11 mouse cellular contexts compared by ENCODE assay signal in the genomic region with DNA sequence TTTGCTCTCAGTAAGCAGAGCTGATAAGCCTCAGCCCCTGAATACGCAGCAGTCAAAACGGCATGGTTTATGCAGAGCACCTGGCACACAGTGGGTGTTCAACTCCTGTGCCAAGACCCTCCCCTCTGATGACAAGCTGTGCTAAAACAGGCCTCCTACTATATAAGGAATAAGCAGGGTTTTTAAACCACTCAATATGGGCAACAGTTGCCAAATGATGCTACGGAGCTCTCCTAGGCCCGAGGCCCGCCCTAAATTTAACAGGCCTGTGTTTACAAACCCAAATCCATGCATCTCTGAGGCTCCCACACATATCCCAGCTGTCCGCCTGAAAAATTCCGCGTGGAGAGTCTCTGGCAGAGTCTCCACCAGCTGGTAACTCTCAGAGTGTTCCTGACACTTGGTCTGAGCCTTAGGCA. TPM values are rescaled to one million over a fixed set of nuclear protein-coding genes. Genes with fewer than 3 reads are reported as not detected.
DNase-seq lines count a peak whose midpoint lies in the region; ATAC-seq lines count a peak whose summit lies in the region.
"Had no signal": no experiment of that assay in that cellular context is flagged by ENCODE, and none has a peak within 500 bp of the region (broad histone marks: within the 10 kb centered on the region; RNA-seq: fewer than 3 reads in every experiment).

No protein-coding gene starts in this region.

- no peak overlapping the region for H3K4me2 ChIP-seq in embryonic facial prominence, embryonic 14.5 days (ENCODE audit: low read depth, low read length)
- H3K4me2 ChIP-seq in midbrain, embryonic 14.5 days (ENCODE audit: low read length), result no peak overlapping the region
- H3K4me2 ChIP-seq: embryonic facial prominence, embryonic 15.5 days had no signal

- no peak for ATAC-seq in embryonic facial prominence, embryonic 14.5 days (ENCODE audit: low read depth)
- no peak for ATAC-seq in monocyte, adult 5-6 weeks (replicated peaks; ENCODE audit: insufficient number of reproducible peaks, low FRiP score, low TSS enrichment, poor library complexity, severe bottlenecking)
- no peak for ATAC-seq in midbrain, embryonic 14.5 days (ENCODE audit: low FRiP score, low TSS enrichment)

- WGBS in embryonic facial prominence, embryonic 14.5 days, result 67% methylated on average over 8 of the region's 8 CpGs
- 86% methylated on average over 8 of the region's 8 CpGs for WGBS in embryonic facial prominence, embryonic 10.5 days
- 86% methylated on average over 8 of the region's 8 CpGs for WGBS in midbrain, embryonic 14.5 days

- H3K36me3 ChIP-seq in embryonic facial prominence, embryonic 14.5 days (ENCODE audit: control insufficient read depth, insufficient read depth, low read length), result no peaks in the 10 kb centered on the region
- H3K36me3 ChIP-seq in embryonic facial prominence, embryonic 10.5 days (replicated peaks), result no peaks in the 10 kb centered on the region
- no peaks in the 10 kb centered on the region for H3K36me3 ChIP-seq in midbrain, embryonic 14.5 days (ENCODE audit: control insufficient read depth, insufficient read depth, low read length)
- H3K36me3 ChIP-seq: embryonic facial prominence, embryonic 15.5 days; midbrain, embryonic 10.5 days had no signal

- H3K27me3 ChIP-seq in embryonic facial prominence, embryonic 14.5 days (replicated peaks; ENCODE audit: control insufficient read depth, insufficient read depth, low read length), result no peaks in the 10 kb centered on the region
- no peaks in the 10 kb centered on the region for H3K27me3 ChIP-seq in embryonic facial prominence, embryonic 10.5 days (replicated peaks; ENCODE audit: low read depth, poor library complexity, severe bottlenecking)
- H3K27me3 ChIP-seq in midbrain, embryonic 14.5 days (ENCODE audit: control insufficient read depth, insufficient read depth, low read length), result no peaks in the 10 kb centered on the region
- H3K27me3 ChIP-seq: embryonic facial prominence, embryonic 15.5 days had no signal

- H3K9me3 ChIP-seq in embryonic facial prominence, embryonic 14.5 days (ENCODE audit: control insufficient read depth, low read length), result no peaks in the 10 kb centered on the region
- H3K9me3 ChIP-seq in embryonic facial prominence, embryonic 10.5 days, result no peaks in the 10 kb centered on the region
- H3K9me3 ChIP-seq in midbrain, embryonic 14.5 days (ENCODE audit: control insufficient read depth, low read length), result no peaks in the 10 kb centered on the region
- H3K9me3 ChIP-seq: embryonic facial prominence, embryonic 15.5 days; midbrain, embryonic 10.5 days had no signal

- DNase-seq in embryonic facial prominence, embryonic 14.5 days (ENCODE audit: low spot score), result peak; percentile 26
- DNase-seq in embryonic facial prominence, embryonic 10.5 days (ENCODE audit: low spot score), result no peak
- peak; percentile 54 for DNase-seq in cerebellum, adult 8-10 months
- peak; percentile 54 for DNase-seq in layer of hippocampus, adult 9-10 months (ENCODE audit: low spot score)
- peak; percentile 66 to 70 for DNase-seq in right cerebral cortex, postnatal 36 days (ENCODE audit: low spot score in 2 of 2)
- DNase-seq in midbrain, embryonic 14.5 days, result no peak
- DNase-seq in adrenal gland, adult 18-20 months (ENCODE audit: low spot score in 2 of 2), result no peak
- DNase-seq: kidney, adult 9 months had no signal

- H3K9ac ChIP-seq in embryonic facial prominence, embryonic 14.5 days (ENCODE audit: low read depth, low read length), result no peak overlapping the region
- no peak overlapping the region for H3K9ac ChIP-seq in midbrain, embryonic 14.5 days (replicated peaks; ENCODE audit: low read length)
- H3K9ac ChIP-seq: embryonic facial prominence, embryonic 15.5 days had no signal

- no peaks in the 10 kb centered on the region for H3K4me1 ChIP-seq in embryonic facial prominence, embryonic 14.5 days (ENCODE audit: control insufficient read depth, insufficient read depth, low read length)
- H3K4me1 ChIP-seq in embryonic facial prominence, embryonic 10.5 days, result no peaks in the 10 kb centered on the region
- no peaks in the 10 kb centered on the region for H3K4me1 ChIP-seq in midbrain, embryonic 14.5 days (ENCODE audit: control insufficient read depth, insufficient read depth, low read length)
- H3K4me1 ChIP-seq: embryonic facial prominence, embryonic 15.5 days; midbrain, embryonic 10.5 days had no signal

- H3K4me3 ChIP-seq in embryonic facial prominence, embryonic 14.5 days (ENCODE audit: low read depth, low read length), result no peak overlapping the region
- no peak overlapping the region for H3K4me3 ChIP-seq in embryonic facial prominence, embryonic 10.5 days
- H3K4me3 ChIP-seq in midbrain, embryonic 14.5 days (replicated peaks; ENCODE audit: low read depth, low read length), result no peak overlapping the region
- H3K4me3 ChIP-seq: embryonic facial prominence, embryonic 15.5 days; midbrain, embryonic 10.5 days had no signal

- no peak overlapping the region for H3K27ac ChIP-seq in embryonic facial prominence, embryonic 14.5 days (replicated peaks; ENCODE audit: low read depth, low read length)
- no peak overlapping the region for H3K27ac ChIP-seq in embryonic facial prominence, embryonic 10.5 days (replicated peaks)
- no peak overlapping the region for H3K27ac ChIP-seq in midbrain, embryonic 14.5 days (replicated peaks; ENCODE audit: low read depth, low read length)
- H3K27ac ChIP-seq: embryonic facial prominence, embryonic 15.5 days; midbrain, embryonic 10.5 days had no signal

RNA-seq across cellular contexts. Expression of gene Ntrk3, which starts 19.6 kb away (rescaled TPM):
- polyA plus RNA-seq in embryonic facial prominence, embryonic 14.5 days (2014; fragmentation: Nextera tagmentation; extraction: Ambion mirVana), result 8.2 and 10.5 TPM in 2 replicates
- 1.8 and 1.9 TPM in 2 replicates for polyA plus RNA-seq in embryonic facial prominence, embryonic 10.5 days (2016; fragmentation: Nextera tagmentation; extraction: Ambion mirVana)
- 0.21 to 7.4 TPM (median 0.76 TPM) in 3 replicates for total RNA-seq in monocyte, adult 5-6 weeks (2017)
- 27.0 and 27.1 TPM in 2 replicates for polyA plus RNA-seq in midbrain, embryonic 14.5 days (2014; fragmentation: Nextera tagmentation; extraction: Ambion mirVana)
- 10 to 100 TPM; 27.1 to 57.3 TPM for total RNA-seq in adrenal gland, adult 18-20 months (2021)

Comparison
In these comparisons a context has a peak if more than half of its experiments do, and no peak if none do; other contexts are left out.
1. DNase-seq: peak in embryonic facial prominence, embryonic 14.5 days (single experiment), cerebellum, adult 8-10 months (single experiment), layer of hippocampus, adult 9-10 months (single experiment) and right cerebral cortex, postnatal 36 days (2 of 2); none in embryonic facial prominence, embryonic 10.5 days (single experiment), midbrain, embryonic 14.5 days (single experiment) and adrenal gland, adult 18-20 months (0 of 2).